Mouse (Mus musculus) spleen, adult 10 weeks (tissue): ENCODE data around the gene Bub1b. TPM values are rescaled to one million over a fixed set of nuclear protein-coding genes. Genes with fewer than 3 reads are reported as not detected.

ENCODE experiments used
- polyA plus RNA-seq: library from polyadenylated mRNA; stranded (reverse); fragments of 350-450 nt; fragmentation: Illumina TruSeq; extraction: RNeasy Lipid Tissue Mini Kit (QIAGEN cat#74804); gene quantifications from one replicate; pipeline ENCODE4 v1.2.3, GENCODE M21; 2015; ENCODE audit warnings: low replicate concordance; ENCODE audit not compliant: insufficient read depth

The Bub1b gene
- polyA plus RNA-seq, result 20.2 TPM

DNA sequence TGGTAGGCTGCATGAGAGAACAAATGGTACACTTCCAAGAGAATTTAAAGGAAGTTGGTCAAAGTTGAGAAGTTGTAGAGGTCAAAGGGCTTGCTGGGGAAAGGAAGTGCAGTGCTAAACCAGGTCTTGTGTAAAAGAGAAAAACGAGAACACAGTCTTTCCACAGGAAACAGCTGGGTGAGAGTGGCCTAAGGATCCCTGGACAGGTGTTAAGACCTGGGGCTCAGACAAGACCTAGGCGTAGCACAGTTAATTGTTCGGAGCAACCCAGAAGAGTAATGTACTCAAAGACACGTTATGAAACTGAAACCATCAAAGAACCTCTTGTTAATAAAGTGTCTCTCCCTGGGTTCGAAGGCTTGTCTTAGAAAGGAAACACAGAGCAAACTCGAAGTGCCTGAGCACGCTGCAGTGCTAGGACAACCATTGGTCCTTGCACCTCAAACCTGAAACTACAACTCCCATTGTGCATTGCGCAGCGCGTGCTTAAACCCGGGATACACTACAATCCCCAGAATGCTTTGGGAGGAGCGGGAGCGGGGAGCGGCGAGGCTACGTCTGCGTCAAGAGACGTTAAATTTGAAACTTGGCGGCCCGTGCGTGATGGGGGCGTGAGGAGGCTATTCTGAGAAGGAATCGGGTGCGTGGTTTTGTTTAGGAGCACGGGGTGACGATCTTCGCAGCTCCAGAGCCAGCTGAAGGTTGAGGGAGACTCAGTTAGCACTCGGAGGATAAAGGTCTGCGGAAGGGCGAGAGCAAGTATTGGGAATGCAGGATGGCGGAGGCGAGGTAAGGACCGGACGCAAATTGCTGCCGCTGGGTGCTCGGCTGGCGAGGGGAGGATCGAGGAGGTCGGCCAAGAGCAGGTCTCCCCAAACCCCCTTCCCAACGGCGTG, at the start of gene Bub1b:
TSS of gene Bub1b (plus strand) at position 539 of the 896 bp plus-strand sequence.

DNA sequence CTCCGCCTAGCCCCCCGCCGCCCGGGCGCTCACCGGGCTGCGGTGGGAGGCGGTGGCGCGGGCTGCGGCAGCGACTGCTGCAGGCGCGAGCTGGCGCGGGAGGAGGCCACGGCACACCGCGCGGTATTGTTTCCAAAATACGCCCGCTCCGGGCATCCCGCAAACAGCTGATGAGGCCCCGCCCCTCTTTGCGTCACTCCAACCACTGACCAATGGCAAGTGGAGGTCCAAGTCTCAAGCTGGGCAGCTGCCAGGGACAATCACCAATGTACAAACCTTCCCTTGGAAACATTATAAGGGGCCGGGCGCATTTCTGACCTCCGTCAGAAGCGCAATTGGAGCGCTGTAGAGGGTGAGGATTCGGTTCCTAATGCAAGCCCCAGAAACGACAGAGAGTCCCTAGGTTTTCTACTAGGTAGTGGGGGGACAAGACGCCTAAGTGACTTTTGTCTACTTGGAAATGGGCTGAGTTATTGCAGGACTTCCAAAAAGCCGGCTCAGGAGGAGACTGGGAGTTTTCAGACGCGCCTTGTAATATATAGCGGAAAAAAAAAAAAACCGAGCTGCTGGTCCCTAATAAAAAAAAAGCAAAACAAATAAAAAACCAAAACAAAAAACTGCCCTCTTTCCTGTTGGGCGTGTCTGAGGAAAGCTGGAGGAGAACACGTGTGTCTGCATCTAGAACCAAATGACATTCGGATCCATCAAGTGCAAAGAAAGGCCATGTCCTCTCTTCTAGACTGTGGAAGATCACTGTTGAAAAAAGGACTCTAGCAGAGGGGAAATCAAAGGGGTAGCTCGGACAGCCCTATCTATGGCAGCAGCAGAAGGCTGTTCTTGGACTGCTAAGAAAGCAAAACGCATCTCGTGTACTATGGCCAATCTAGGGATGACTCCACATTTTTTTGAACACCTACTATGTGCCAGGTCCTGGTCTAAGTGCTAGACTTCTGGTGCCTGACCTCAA, 48.2 kb upstream of the Bub1b start, which contains the start of gene Bmf:
TSS of gene Bmf (minus strand) at position 181 of the 967 bp plus-strand sequence.

DNA sequence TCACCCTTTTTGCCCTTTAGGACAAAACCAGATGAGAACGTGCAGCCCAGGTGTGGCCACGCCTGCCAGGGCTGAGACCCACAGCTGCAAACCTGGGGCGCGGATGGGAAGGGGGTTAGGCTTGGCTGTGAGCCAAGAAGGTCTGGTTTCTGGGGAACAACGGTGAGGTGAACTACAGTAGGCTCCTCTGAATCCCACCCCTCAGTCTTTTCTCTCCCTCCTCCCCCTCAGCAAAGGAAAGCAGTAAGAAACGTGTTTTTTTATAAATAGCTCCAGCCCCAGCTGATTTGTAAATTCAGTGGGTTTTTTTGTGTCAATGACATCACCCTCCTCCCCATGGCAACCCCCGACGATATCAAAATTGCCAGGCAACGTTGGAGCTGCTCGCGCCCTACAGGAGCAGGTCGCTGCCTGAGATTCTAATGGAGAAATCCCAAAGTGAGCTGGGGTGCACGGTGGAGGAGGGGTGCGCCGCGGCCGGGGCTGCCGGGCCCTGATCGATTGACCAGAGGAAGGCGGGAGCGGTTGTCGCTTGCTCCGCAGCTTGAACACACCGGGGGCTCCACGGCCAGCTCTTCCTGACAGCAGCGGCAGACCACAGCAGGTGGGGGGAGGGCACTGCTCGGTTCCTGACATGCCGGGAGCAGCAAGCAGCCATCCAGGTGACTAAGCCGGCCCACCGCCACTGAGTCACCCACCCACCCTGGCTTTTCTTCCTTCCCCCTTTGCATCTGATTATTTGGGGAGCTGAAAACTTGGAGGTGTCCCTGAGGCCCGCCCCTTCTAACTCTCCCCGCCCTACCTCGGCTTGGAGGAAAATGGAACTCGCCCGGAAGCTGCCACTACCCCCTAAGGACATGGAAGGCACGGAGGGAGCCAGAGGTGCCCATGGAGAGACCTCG, 65.1 kb downstream of the Bub1b start, which contains the start of gene Pak6:
TSS of gene Pak6 (plus strand) at position 402 of the 902 bp plus-strand sequence.

Other genes starting within 250 kb of the Bub1b start
- 5.3 TPM for gene Gpr176, start 224.8 kb upstream of the Bub1b start, polyA plus RNA-seq
- 21.3 TPM for gene Eif2ak4, start 209.6 kb upstream of the Bub1b start, polyA plus RNA-seq
- 200 TPM for gene Srp14, start 118.5 kb upstream of the Bub1b start, polyA plus RNA-seq
- gene Bmf, start 48.5 kb upstream of the Bub1b start, polyA plus RNA-seq, result 21.3 TPM
- 0.19 TPM for gene Pak6, start 65.1 kb downstream of the Bub1b start, polyA plus RNA-seq
- not detected for gene Ankrd63, start 105.8 kb downstream of the Bub1b start, polyA plus RNA-seq
- 56.9 TPM for gene Plcb2, start 130.2 kb downstream of the Bub1b start, polyA plus RNA-seq
- gene Inafm2, start 147.5 kb downstream of the Bub1b start, polyA plus RNA-seq, result 22.0 TPM
- gene Ccdc9b, start 164.4 kb downstream of the Bub1b start, polyA plus RNA-seq, result 6.8 TPM
- gene Phgr1, start 174.6 kb downstream of the Bub1b start, polyA plus RNA-seq, result not detected
- 0.12 TPM for gene Disp2, start 181.5 kb downstream of the Bub1b start, polyA plus RNA-seq
- gene Knstrn, start 215.8 kb downstream of the Bub1b start, polyA plus RNA-seq, result 26.7 TPM